Mouse (Mus musculus): ENCODE measurements around the gene Olfr1502.
"Not testable (repeated sequence)": the region's sequence is repeated elsewhere in the genome, so short reads cannot be mapped to it uniquely, and the experiment has no call there.

The Olfr1502 gene

GRCm38 (mm10) chr19:13861495-13861894 lies at the start of gene Olfr1502:
Olfr1502 (plus strand) TSS chr19:13861795.
- in situ Hi-C loops (cut with MseI, MboI): no loop called here

DNA sequence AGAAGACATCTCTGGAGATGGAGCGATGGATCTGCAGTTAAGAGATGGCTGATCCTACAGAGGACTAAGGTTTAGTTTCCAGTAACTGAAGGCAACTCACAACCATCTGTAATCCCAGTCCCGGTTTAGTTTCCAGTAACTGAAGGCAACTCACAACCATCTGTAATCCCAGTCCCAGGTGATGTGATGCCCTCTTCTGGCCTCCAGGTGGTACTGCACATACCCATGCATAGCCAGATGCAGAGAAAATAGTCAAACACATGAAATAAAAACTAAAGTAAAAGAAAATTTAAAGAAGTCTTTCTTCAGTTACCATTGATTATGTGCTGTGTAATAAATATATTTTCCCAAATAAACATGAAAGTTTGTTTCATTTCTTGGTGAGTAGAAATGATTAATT lies 48.8 kb upstream of the Olfr1502 start:
- in situ Hi-C loops (cut with MseI, MboI): no loop called here

DNA sequence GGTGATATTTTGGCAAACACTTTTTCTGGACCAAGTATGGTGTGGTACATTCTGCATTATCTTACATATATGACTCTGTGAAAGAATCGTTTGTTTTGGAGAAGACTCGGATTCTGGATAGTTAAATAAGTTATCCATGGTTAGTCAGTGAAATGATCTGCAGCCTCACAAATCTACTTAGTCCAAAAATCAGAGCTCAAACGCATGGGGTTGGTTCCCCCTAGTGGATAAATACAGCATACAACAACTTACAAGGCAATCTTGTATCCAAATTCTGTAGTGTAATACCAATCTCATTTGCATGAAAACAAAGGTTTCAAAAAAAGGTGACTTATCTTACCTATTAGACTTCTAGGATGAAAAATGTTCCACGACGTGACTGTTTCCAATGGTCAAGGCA lies 42.8 kb upstream of the Olfr1502 start:
- in situ Hi-C loops (cut with MseI, MboI): no loop called here

DNA sequence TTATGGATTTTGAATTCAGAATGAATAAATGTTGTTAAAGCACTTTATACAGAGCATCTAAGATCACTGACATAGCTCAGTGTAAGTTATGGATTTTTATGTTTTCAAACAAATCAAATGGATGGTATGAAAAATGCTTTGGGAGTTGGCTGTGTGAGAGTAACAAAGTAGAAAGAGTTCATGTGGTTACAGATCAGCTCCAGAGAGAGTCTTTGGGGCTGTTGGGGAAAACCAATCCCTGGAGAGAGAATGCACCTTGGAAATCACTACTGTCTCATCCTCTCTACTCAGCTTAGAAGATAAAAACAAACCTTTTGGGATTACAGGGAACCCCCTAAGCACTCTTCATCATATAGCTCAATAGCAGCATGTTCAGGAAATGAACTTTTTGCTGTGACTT lies 42.2 kb upstream of the Olfr1502 start, which contains the start of gene Olfr1499:
Gene Olfr1499, minus strand, starts transcription at position 101 of the 400 bp plus-strand sequence.
- in situ Hi-C loops (cut with MseI, MboI): no loop called here

- in situ Hi-C loops (cut with MseI, MboI): no loop called here
Measured at GRCm38 (mm10) chr19:13820847-13821246, 40.7 kb upstream of the Olfr1502 start.

DNA sequence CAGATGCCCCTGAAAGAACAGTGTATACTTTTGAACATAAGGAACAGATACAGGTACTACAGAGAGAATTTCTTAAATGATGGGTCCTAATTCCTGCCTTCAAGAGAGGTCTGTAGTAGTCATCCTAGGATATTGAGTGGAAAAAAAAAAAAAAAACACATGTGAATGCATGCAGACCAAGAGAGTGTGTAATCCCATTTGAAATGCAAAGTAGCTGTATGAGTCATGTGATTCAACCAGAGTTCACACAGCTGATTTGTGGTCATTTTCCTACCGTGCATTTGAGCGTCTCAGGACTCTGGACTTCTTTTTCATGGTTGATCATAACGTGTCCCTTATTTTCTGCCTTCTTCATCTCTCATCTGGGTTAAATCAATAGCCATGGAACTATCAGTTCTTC lies 33.1 kb upstream of the Olfr1502 start:
- in situ Hi-C loops (cut with MseI, MboI): no loop called here

DNA sequence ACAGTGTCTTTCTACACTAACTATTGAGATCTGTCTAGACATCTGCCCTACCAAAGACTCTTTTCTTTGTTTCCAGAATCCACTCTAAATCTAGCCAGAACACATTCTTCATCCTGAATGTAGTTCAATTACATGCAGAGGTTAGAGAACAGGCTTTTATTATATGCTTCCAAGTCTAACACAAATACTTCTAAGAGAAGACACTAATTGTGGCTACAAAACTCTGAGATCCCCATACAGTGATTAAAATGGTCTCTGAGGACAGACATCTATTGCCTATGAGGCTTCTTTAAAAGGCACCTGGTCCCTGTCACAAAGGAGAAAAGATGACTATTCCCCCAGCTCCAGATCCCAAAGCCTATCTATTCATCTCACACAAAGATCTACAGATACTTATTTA lies 31.2 kb upstream of the Olfr1502 start, which contains the start of gene Olfr1500:
Gene Olfr1500, minus strand, starts transcription at position 101 of the 400 bp plus-strand sequence.
- in situ Hi-C loops (cut with MseI, MboI): no loop called here

- in situ Hi-C loops (cut with MseI, MboI): not testable (repeated sequence)
Measured at GRCm38 (mm10) chr19:13850592-13850991, 11.0 kb upstream of the Olfr1502 start, which contains the start of gene Olfr1501. Olfr1501 (minus strand) TSS chr19:13850692.

GRCm38 (mm10) chr19:13897828-13898227 lies 36.2 kb downstream of the Olfr1502 start, which contains the start of gene Olfr1504:
Olfr1504 (minus strand) TSS chr19:13897928.
- in situ Hi-C loops (cut with MseI, MboI): no loop called here

Data from mouse trophoblast stem cell (cell line).